Mouse (Mus musculus): ENCODE results near the gene Fndc9. TPM values are rescaled to one million over a fixed set of nuclear protein-coding genes. Genes with fewer than 3 reads are reported as not detected.

The Fndc9 gene
- polyA plus RNA-seq, 1 experiment from 2014 or later: 0.08 TPM

DNA sequence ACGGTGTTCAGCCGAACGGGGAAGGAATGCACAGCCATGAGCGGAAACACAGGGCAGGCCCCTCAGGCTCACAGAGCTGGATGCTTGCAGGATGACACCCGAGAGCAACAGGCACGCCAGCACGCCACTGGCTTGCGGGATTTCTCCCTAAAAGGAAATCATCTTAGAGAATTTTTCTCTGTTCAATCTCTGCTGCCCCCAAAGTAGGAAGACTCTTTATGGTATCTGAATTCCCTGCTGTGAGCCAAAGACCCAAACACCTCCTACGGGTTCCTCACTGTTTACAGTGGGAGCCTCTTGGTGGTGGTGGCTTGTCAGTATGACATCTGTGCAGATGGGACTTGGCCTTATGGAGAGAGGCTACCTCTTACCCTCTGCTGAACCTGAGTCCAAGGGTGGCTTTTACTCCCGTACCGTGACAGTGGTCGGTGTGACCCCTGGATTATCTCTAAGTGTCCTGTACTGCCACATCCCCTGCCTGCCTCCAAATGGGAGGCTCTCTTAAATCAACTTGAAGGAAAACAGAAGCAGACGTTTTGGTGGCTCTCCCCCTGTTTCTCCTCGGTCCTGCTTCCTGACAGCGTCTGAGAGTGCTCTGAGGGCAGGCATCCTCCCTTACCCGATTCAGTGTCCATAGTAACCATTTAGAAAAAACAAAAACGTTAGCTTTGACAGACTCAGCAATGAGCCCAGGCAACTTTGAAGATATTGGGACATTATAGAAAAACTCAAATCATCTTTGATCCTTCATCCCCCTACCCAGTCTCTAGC is 29.5 kb upstream of the Fndc9 start:
- Histone ChIP-seq H3K4me1 (ENCODE audit: control insufficient read depth in 2 of 2, insufficient read depth in 2 of 2, low read length in 2 of 2) (peaks cover 39 to 47% of the 10 kb centered on the region in 2 experiments), H3K4me3 (ENCODE audit: control insufficient read depth in 1 of 2, insufficient read depth in 1 of 2, low read depth in 1 of 2, low read length in 2 of 2) (no peak overlapping the region), H3K27me3 (ENCODE audit: control insufficient read depth, insufficient read depth, low read length) (no peaks in the 10 kb centered on the region), H3K4me2 (ENCODE audit: low read length) (peak overlapping the region; percentile 23; the same call in 1 of the 2 replicates), H3K9me3 (ENCODE audit: control insufficient read depth, low read length) (no peaks in the 10 kb centered on the region), H3K27ac (replicated peaks in 1 of 2; ENCODE audit: control insufficient read depth in 1 of 2, insufficient read depth in 1 of 2, low read depth in 2 of 2, low read length in 2 of 2) (peak overlapping the region; percentile 25 to 71), H3K36me3 (ENCODE audit: control insufficient read depth, insufficient read depth, low read length) (no peaks in the 10 kb centered on the region), H3K9ac (ENCODE audit: low read length) (no peak overlapping the region)
- ATAC-seq (ENCODE audit: insufficient number of reproducible peaks, insufficient read depth, low FRiP score, low read depth): no peak
- WGBS: 15% methylated on average over 17 of the region's 17 CpGs

- no peak overlapping the region for H3K4me2 ChIP-seq (ENCODE audit: low read length)
- no peak overlapping the region for H3K9ac ChIP-seq (ENCODE audit: low read length)
- H3K4me1 ChIP-seq (ENCODE audit: control insufficient read depth in 2 of 2, insufficient read depth in 2 of 2, low read length in 2 of 2): peaks cover 53 to 62% of the 10 kb centered on the region in 2 experiments
- H3K4me3 ChIP-seq (ENCODE audit: control insufficient read depth in 1 of 2, insufficient read depth in 1 of 2, low read depth in 1 of 2, low read length in 2 of 2): no peak overlapping the region
- H3K36me3 ChIP-seq (ENCODE audit: control insufficient read depth, insufficient read depth, low read length): no peaks in the 10 kb centered on the region
- WGBS: 38% methylated on average over 2 of the region's 2 CpGs
- H3K9me3 ChIP-seq (ENCODE audit: control insufficient read depth, low read length): no peaks in the 10 kb centered on the region
- ATAC-seq (ENCODE audit: insufficient number of reproducible peaks, insufficient read depth, low FRiP score, low read depth): no peak
- no peaks in the 10 kb centered on the region for H3K27me3 ChIP-seq (ENCODE audit: control insufficient read depth, insufficient read depth, low read length)
- H3K27ac ChIP-seq (replicated peaks in 1 of 2; ENCODE audit: control insufficient read depth in 1 of 2, insufficient read depth in 1 of 2, low read depth in 2 of 2, low read length in 2 of 2): no peak overlapping the region
These were observed 25.4 kb upstream of the Fndc9 start for GRCm38 (mm10) chr11:46209884-46210283.

GRCm38 (mm10) chr11:46211858-46212257 is 23.5 kb upstream of the Fndc9 start:
- ATAC-seq (ENCODE audit: insufficient number of reproducible peaks, insufficient read depth, low FRiP score, low read depth): no peak
- H3K27me3 ChIP-seq (ENCODE audit: control insufficient read depth, insufficient read depth, low read length): no peaks in the 10 kb centered on the region
- H3K4me1 ChIP-seq (ENCODE audit: control insufficient read depth in 2 of 2, insufficient read depth in 2 of 2, low read length in 2 of 2): peaks cover 46 to 55% of the 10 kb centered on the region in 2 experiments
- H3K27ac ChIP-seq (replicated peaks in 1 of 2; ENCODE audit: control insufficient read depth in 1 of 2, insufficient read depth in 1 of 2, low read depth in 2 of 2, low read length in 2 of 2): peak overlapping the region; percentile 64 to 69
- H3K4me2 ChIP-seq (ENCODE audit: low read length): no peak overlapping the region
- 22% methylated on average over 3 of the region's 3 CpGs for WGBS
- H3K4me3 ChIP-seq (ENCODE audit: control insufficient read depth in 1 of 2, insufficient read depth in 1 of 2, low read depth in 1 of 2, low read length in 2 of 2): no peak overlapping the region
- peak overlapping the region; percentile 51; the same call in 1 of the 2 replicates for H3K9ac ChIP-seq (ENCODE audit: low read length)
- no peaks in the 10 kb centered on the region for H3K36me3 ChIP-seq (ENCODE audit: control insufficient read depth, insufficient read depth, low read length)
- no peaks in the 10 kb centered on the region for H3K9me3 ChIP-seq (ENCODE audit: control insufficient read depth, low read length)

DNA sequence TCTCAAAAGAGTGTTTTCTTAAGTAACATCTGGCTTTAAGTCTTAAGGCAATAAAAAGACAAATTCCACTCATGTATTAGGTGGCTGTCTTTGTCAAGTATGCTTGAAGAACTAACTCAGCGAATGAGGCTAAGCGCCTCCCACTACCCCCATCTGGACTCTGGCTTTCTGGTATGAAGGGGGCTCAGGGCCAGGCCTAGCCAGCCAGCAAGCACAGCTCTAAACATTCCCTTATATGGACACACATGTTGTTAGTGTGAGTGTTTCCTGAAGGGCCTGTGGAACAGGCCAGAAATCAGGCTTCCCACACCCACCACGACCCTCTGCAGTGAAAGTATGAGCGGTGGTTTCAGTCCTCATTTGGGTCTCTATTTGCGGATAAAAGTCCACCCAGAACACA is 21.5 kb upstream of the Fndc9 start:
- Histone ChIP-seq H3K9me3 (ENCODE audit: control insufficient read depth, low read length) (no peaks in the 10 kb centered on the region), H3K4me1 (ENCODE audit: control insufficient read depth in 2 of 2, insufficient read depth in 2 of 2, low read length in 2 of 2) (peaks cover 46 to 55% of the 10 kb centered on the region in 2 experiments), H3K4me3 (ENCODE audit: control insufficient read depth in 1 of 2, insufficient read depth in 1 of 2, low read depth in 1 of 2, low read length in 2 of 2) (no peak overlapping the region), H3K9ac (ENCODE audit: low read length) (peak overlapping the region; percentile 63), H3K27me3 (ENCODE audit: control insufficient read depth, insufficient read depth, low read length) (no peaks in the 10 kb centered on the region), H3K36me3 (ENCODE audit: control insufficient read depth, insufficient read depth, low read length) (no peaks in the 10 kb centered on the region), H3K27ac (replicated peaks in 1 of 2; ENCODE audit: control insufficient read depth in 1 of 2, insufficient read depth in 1 of 2, low read depth in 2 of 2, low read length in 2 of 2) (peak overlapping the region; percentile 94 to 98), H3K4me2 (ENCODE audit: low read length) (0 out of 2 replicates have a peak overlapping the region, but pooled peaks have one; percentile 13)
- ATAC-seq (ENCODE audit: insufficient number of reproducible peaks, insufficient read depth, low FRiP score, low read depth): peak; percentile 48; the same call in 1 of the 2 replicates
- 15% methylated on average over 5 of the region's 5 CpGs for WGBS

GRCm38 (mm10) chr11:46214368-46215230 is 20.7 kb upstream of the Fndc9 start:
- Histone ChIP-seq H3K27me3 (ENCODE audit: control insufficient read depth, insufficient read depth, low read length) (no peaks in the 10 kb centered on the region), H3K27ac (replicated peaks in 1 of 2; ENCODE audit: control insufficient read depth in 1 of 2, insufficient read depth in 1 of 2, low read depth in 2 of 2, low read length in 2 of 2) (peak overlapping the region; percentile 94 to 98), H3K4me3 (ENCODE audit: control insufficient read depth in 1 of 2, insufficient read depth in 1 of 2, low read depth in 1 of 2, low read length in 2 of 2) (no peak overlapping the region; a peak in 1 of 4 replicates), H3K4me2 (ENCODE audit: low read length) (peak overlapping the region; percentile 41), H3K9me3 (ENCODE audit: control insufficient read depth, low read length) (no peaks in the 10 kb centered on the region), H3K36me3 (ENCODE audit: control insufficient read depth, insufficient read depth, low read length) (no peaks in the 10 kb centered on the region), H3K9ac (ENCODE audit: low read length) (peak overlapping the region; percentile 63), H3K4me1 (ENCODE audit: control insufficient read depth in 2 of 2, insufficient read depth in 2 of 2, low read length in 2 of 2) (peaks cover 46 to 52% of the 10 kb centered on the region in 2 experiments)
- 8% methylated on average over 14 of the region's 14 CpGs for WGBS
- peak; percentile 61 for ATAC-seq (ENCODE audit: insufficient number of reproducible peaks, insufficient read depth, low FRiP score, low read depth)

GRCm38 (mm10) chr11:46215354-46215753 is 20.0 kb upstream of the Fndc9 start:
- Histone ChIP-seq H3K36me3 (ENCODE audit: control insufficient read depth, insufficient read depth, low read length) (no peaks in the 10 kb centered on the region), H3K4me1 (ENCODE audit: control insufficient read depth in 2 of 2, insufficient read depth in 2 of 2, low read length in 2 of 2) (peaks cover 40 to 47% of the 10 kb centered on the region in 2 experiments), H3K27me3 (ENCODE audit: control insufficient read depth, insufficient read depth, low read length) (no peaks in the 10 kb centered on the region), H3K4me2 (ENCODE audit: low read length) (peak overlapping the region; percentile 41), H3K9ac (ENCODE audit: low read length) (peak overlapping the region; percentile 63), H3K4me3 (ENCODE audit: control insufficient read depth in 1 of 2, insufficient read depth in 1 of 2, low read depth in 1 of 2, low read length in 2 of 2) (no peak overlapping the region), H3K27ac (replicated peaks in 1 of 2; ENCODE audit: control insufficient read depth in 1 of 2, insufficient read depth in 1 of 2, low read depth in 2 of 2, low read length in 2 of 2) (peak overlapping the region; percentile 94 to 98), H3K9me3 (ENCODE audit: control insufficient read depth, low read length) (no peaks in the 10 kb centered on the region)
- 3% methylated on average over 3 of the region's 3 CpGs for WGBS
- ATAC-seq (ENCODE audit: insufficient number of reproducible peaks, insufficient read depth, low FRiP score, low read depth): peak; percentile 66

DNA sequence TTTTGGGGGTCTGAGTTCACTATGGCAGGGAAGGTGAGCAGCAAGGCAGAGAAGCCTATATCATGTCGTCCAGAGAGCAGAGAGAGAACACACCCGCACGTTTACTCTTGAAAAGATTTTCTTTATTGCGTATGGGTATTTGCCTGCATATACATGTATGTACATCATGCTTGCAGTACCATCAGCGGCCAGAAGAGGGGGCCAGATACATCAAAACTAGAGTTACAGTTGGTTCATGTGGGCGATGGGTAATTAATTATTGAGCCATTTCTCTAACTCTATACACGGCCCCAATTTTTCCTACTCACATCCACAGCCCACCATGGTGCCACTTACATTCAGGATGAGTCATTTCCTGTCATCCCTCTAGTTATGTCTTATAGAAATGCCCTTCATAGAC is 18.7 kb upstream of the Fndc9 start:
- Histone ChIP-seq H3K4me2 (ENCODE audit: low read length) (no peak overlapping the region), H3K9me3 (ENCODE audit: control insufficient read depth, low read length) (no peaks in the 10 kb centered on the region), H3K36me3 (ENCODE audit: control insufficient read depth, insufficient read depth, low read length) (no peaks in the 10 kb centered on the region), H3K27me3 (ENCODE audit: control insufficient read depth, insufficient read depth, low read length) (no peaks in the 10 kb centered on the region), H3K27ac (replicated peaks in 1 of 2; ENCODE audit: control insufficient read depth in 1 of 2, insufficient read depth in 1 of 2, low read depth in 2 of 2, low read length in 2 of 2) (no peak overlapping the region), H3K4me1 (ENCODE audit: control insufficient read depth in 2 of 2, insufficient read depth in 2 of 2, low read length in 2 of 2) (peaks cover 34 to 40% of the 10 kb centered on the region in 2 experiments), H3K4me3 (ENCODE audit: control insufficient read depth in 1 of 2, insufficient read depth in 1 of 2, low read depth in 1 of 2, low read length in 2 of 2) (no peak overlapping the region), H3K9ac (ENCODE audit: low read length) (no peak overlapping the region)
- no peak for ATAC-seq (ENCODE audit: insufficient number of reproducible peaks, insufficient read depth, low FRiP score, low read depth)
- WGBS: 70% methylated on average over 7 of the region's 7 CpGs

Measured in heart, embryonic 14.5 days (tissue).